Mouse (Mus musculus) cerebral cortex, adult 2 months (tissue): ENCODE results near the gene Zcchc3.

Source experiments
- WGBS: fragments of 180-500 bp; shearing (Covaris S2); methylation state at CpG from one replicate; pipeline ENCODE4 v1.1.7; 2018; 5-methylcytosine and 5-hydroxymethylcytosine counted together

Zcchc3 gene

GRCm38 (mm10) chr2:152414591-152415165 is at the start of gene Zcchc3:
TSS of gene Zcchc3 (minus strand) at chr2:152415027.
- WGBS = under 1% methylated on average over 65 of the region's 65 CpGs

GRCm38 (mm10) chr2:152459241-152459640 is 44.4 kb upstream of the Zcchc3 start:
- WGBS = 69% methylated on average over 13 of the region's 13 CpGs

- WGBS = 79% methylated on average over 4 of the region's 4 CpGs
Measured at GRCm38 (mm10) chr2:152452101-152452781, 37.4 kb upstream of the Zcchc3 start.

- WGBS = 4% methylated on average over 5 of the region's 5 CpGs
Measured at GRCm38 (mm10) chr2:152450241-152450640, 35.4 kb upstream of the Zcchc3 start.

GRCm38 (mm10) chr2:152447461-152447860 is 32.6 kb upstream of the Zcchc3 start:
- WGBS = 42% methylated on average over 5 of the region's 5 CpGs

GRCm38 (mm10) chr2:152446642-152447041 is 31.8 kb upstream of the Zcchc3 start:
- WGBS = 75% methylated on average over 2 of the region's 2 CpGs

- 60% methylated on average over 8 of the region's 8 CpGs for WGBS
Measured at GRCm38 (mm10) chr2:152443281-152443680, 28.5 kb upstream of the Zcchc3 start.

GRCm38 (mm10) chr2:152442322-152442721 is 27.5 kb upstream of the Zcchc3 start:
- WGBS = 92% methylated on average over 4 of the region's 4 CpGs

GRCm38 (mm10) chr2:152439833-152440232 is 25.0 kb upstream of the Zcchc3 start:
- WGBS = 98% methylated on average over 2 of the region's 2 CpGs

GRCm38 (mm10) chr2:152438963-152439362 is 24.1 kb upstream of the Zcchc3 start:
- WGBS = 72% methylated on average over 1 of the region's 1 CpGs

GRCm38 (mm10) chr2:152436983-152437860 is 22.4 kb upstream of the Zcchc3 start:
- WGBS = 6% methylated on average over 23 of the region's 23 CpGs

GRCm38 (mm10) chr2:152436405-152436901 is 21.6 kb upstream of the Zcchc3 start:
- 82% methylated on average over 7 of the region's 7 CpGs for WGBS

GRCm38 (mm10) chr2:152428481-152428880 is 13.7 kb upstream of the Zcchc3 start:
- 81% methylated on average over 2 of the region's 2 CpGs for WGBS

- WGBS = 5% methylated on average over 12 of the region's 12 CpGs
Measured at GRCm38 (mm10) chr2:152427493-152427892, 12.7 kb upstream of the Zcchc3 start.

- WGBS = 95% methylated on average over 3 of the region's 3 CpGs
Measured at GRCm38 (mm10) chr2:152415786-152416185, 959 bp upstream of the Zcchc3 start.

- 26% methylated on average over 4 of the region's 4 CpGs for WGBS
Measured at GRCm38 (mm10) chr2:152415287-152415686, 460 bp upstream of the Zcchc3 start, which contains the start of gene 6820408C15Rik. TSS of gene 6820408C15Rik (plus strand) at chr2:152415587.

GRCm38 (mm10) chr2:152413765-152414584 is 852 bp downstream of the Zcchc3 start:
- 1% methylated on average over 86 of the region's 86 CpGs for WGBS

- 16% methylated on average over 21 of the region's 21 CpGs for WGBS
Measured at GRCm38 (mm10) chr2:152413158-152413764, 1.6 kb downstream of the Zcchc3 start.

GRCm38 (mm10) chr2:152412526-152413157 is 2.2 kb downstream of the Zcchc3 start:
- 24% methylated on average over 15 of the region's 15 CpGs for WGBS

GRCm38 (mm10) chr2:152411471-152411870 is 3.4 kb downstream of the Zcchc3 start:
- WGBS = 42% methylated on average over 7 of the region's 7 CpGs
